Mouse (Mus musculus) left cerebral cortex, adult 9 months (tissue): ENCODE results near the gene Ccpg1.

Experiments
- DNase-seq, 2 experiments: peaks; one replicate each; pipeline ENCODE4 v3.0.0; 2022; ENCODE audit warnings: low spot score in 2 of 2

Ccpg1 gene

GRCm38 (mm10) chr9:73045204-73045603, 60.0 kb downstream of the Ccpg1 start:
- no peak for DNase-seq

GRCm38 (mm10) chr9:73045711-73046110, 60.5 kb downstream of the Ccpg1 start:
- no peak for DNase-seq

GRCm38 (mm10) chr9:73047906-73048305, 62.7 kb downstream of the Ccpg1 start:
- DNase-seq: no peak

- no peak for DNase-seq
Observed at GRCm38 (mm10) chr9:73048927-73049326, 63.7 kb downstream of the Ccpg1 start.

- no peak for DNase-seq
Observed at GRCm38 (mm10) chr9:73049833-73050232, 64.6 kb downstream of the Ccpg1 start.

GRCm38 (mm10) chr9:73050606-73051005, 65.4 kb downstream of the Ccpg1 start:
- no peak for DNase-seq

- no peak for DNase-seq
Observed at GRCm38 (mm10) chr9:73055441-73055911, 70.2 kb downstream of the Ccpg1 start.

GRCm38 (mm10) chr9:73059224-73059623, 74.0 kb downstream of the Ccpg1 start:
- no peak for DNase-seq

- DNase-seq: no peak
Observed at GRCm38 (mm10) chr9:73063621-73064290, 78.5 kb downstream of the Ccpg1 start.
